Mouse (Mus musculus) T-helper 17 cell (primary cell): ENCODE measurements around the gene Olfr412.

Experiments used
- in situ Hi-C, 2 experiments: fragments of 300-600 bp; cut with MboI, MseI; formaldehyde crosslinking; loops; 1 replicate in 1 of 2; 2 replicates in 1 of 2; pipeline ENCODE4 v1.15.1; 2025; ENCODE audit warnings: high pct_unique_total_duplicates in 2 of 2

Olfr412 gene

DNA sequence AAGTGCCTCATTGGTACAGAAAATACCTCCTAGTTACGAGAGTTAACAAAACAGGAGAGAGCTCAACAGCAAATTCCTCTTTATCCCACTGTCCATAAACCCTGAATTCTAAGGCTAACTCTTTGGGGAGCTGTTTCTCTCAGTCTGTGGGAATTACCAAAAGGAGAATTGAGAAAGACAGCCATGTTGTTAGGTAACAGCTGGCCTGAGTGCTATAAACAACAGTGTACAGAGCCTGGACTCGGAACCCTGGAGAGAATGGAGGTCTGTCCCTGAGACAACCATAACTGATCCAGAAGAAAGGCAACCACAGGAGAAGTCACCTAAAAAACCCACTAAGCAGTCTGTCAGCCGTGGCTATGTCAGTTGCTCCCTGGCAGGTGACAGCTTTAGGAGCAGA lies 50.6 kb downstream of the Olfr412 start:
- in situ Hi-C loops, result no loop called here

DNA sequence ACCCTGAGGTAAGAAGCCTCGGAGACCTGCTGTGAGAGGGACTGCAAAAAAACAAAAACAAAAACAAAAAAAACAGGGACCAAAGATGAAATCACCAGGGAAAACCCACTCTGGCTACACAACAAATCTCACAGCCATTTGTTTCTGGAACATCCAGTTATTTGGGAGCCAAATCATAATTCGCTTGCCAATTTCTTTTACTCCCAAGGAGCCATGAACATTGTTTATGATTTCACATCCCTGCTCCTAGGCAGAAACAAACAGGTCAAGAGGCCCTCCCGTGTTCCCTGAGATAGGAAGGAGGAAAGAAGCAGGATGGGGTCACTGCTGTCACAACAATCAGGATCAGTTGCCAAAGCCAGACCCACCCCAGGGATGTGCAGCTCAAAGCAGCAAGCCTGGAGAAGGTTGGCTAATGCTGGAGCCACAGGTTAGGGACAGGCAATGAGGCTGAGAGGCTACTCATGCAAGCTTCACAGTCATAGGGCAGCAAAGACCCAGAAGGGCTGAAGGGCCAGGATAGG lies 51.6 kb downstream of the Olfr412 start:
- in situ Hi-C loops, result no loop called here

DNA sequence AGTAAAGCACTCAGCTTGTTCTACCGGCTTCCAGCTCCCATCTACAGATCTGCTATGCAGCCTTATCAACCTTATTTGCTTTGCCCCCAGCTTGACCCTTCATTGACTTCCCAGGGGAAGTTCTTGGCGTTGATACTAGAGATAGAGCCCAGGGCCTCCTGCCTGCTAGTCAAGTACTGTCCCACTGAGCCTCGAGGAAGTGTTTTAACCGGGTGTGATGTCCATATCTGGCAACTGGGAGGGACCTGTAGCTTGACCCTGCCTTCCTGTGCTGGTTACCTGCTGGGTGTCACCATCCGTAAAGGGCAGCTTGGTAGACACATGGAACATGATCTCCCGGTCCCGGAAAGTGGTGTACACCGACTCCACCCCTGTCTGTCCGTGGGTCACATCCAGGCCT lies 52.2 kb downstream of the Olfr412 start:
- in situ Hi-C loops, result no loop called here

DNA sequence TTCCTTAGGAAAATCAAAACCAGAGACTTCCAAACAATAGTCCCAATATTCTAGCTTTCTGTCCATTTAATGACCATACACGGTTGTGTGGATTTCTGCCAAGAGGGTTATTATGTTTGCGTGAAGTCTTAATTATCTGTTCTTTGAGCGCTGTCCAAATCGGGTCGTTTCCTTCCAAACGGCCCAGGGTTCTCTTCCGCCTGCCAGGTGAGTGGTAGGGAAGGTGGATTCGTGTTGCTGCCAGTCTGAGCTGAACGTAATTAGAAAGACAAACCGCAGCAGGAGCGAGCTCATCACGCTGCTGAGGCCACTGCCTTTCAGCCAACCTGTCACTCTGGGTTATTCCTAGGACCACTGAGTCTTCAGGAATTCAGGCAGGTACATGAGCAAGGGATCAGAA lies 53.9 kb downstream of the Olfr412 start:
- in situ Hi-C loops, result no loop called here
